Mouse (Mus musculus): ENCODE results near the gene Lcn9.
A peak's percentile ranks its signal among the peaks of the same experiment; 100 is the strongest.
"Not testable (repeated sequence)": the region's sequence is repeated elsewhere in the genome, so short reads cannot be mapped to it uniquely, and the experiment has no call there.

Lcn9 gene

GRCm38 (mm10) chr2:25822806-25823205 is at the start of gene Lcn9:
Gene Lcn9 (plus strand): TSS chr2:25823153.
- no peak for DNase-seq (ENCODE audit: low read depth, low spot score)

- DNase-seq (ENCODE audit: low read depth, low spot score) = no peak
These were observed 49.4 kb upstream of the Lcn9 start for GRCm38 (mm10) chr2:25773507-25773906.

GRCm38 (mm10) chr2:25774640-25775039 is 48.3 kb upstream of the Lcn9 start:
- DNase-seq (ENCODE audit: low read depth, low spot score) = no peak

GRCm38 (mm10) chr2:25775991-25776390 is 47.0 kb upstream of the Lcn9 start:
- no peak for DNase-seq (ENCODE audit: low read depth, low spot score)

GRCm38 (mm10) chr2:25776717-25777116 is 46.2 kb upstream of the Lcn9 start, which contains the start of gene Lcn11:
Gene Lcn11 (plus strand): TSS chr2:25777017.
- DNase-seq (ENCODE audit: low read depth, low spot score) = no peak

GRCm38 (mm10) chr2:25779076-25779475 is 43.9 kb upstream of the Lcn9 start:
- no peak for DNase-seq (ENCODE audit: low read depth, low spot score)

GRCm38 (mm10) chr2:25780921-25781320 is 42.0 kb upstream of the Lcn9 start:
- no peak for DNase-seq (ENCODE audit: low read depth, low spot score)

GRCm38 (mm10) chr2:25781957-25782356 is 41.0 kb upstream of the Lcn9 start, which contains the start of gene Gm13539:
Gene Gm13539 (plus strand): TSS chr2:25782257.
- DNase-seq (ENCODE audit: low read depth, low spot score) = no peak

GRCm38 (mm10) chr2:25785573-25786322 is 37.2 kb upstream of the Lcn9 start:
- no peak for DNase-seq (ENCODE audit: low read depth, low spot score)

- DNase-seq (ENCODE audit: low read depth, low spot score) = no peak
These were observed 33.9 kb upstream of the Lcn9 start for GRCm38 (mm10) chr2:25789092-25789491.

GRCm38 (mm10) chr2:25797635-25798034 is 25.3 kb upstream of the Lcn9 start:
- DNase-seq (ENCODE audit: low read depth, low spot score) = peak; percentile 5

- DNase-seq (ENCODE audit: low read depth, low spot score) = peak; percentile 39
These were observed 24.9 kb upstream of the Lcn9 start for GRCm38 (mm10) chr2:25798065-25798464.

- DNase-seq (ENCODE audit: low read depth, low spot score) = no peak
These were observed 11.2 kb upstream of the Lcn9 start for GRCm38 (mm10) chr2:25811711-25812110.

- DNase-seq (ENCODE audit: low read depth, low spot score) = no peak
These were observed 9.6 kb upstream of the Lcn9 start for GRCm38 (mm10) chr2:25813364-25813763.

- not testable (repeated sequence) for DNase-seq (ENCODE audit: low read depth, low spot score)
These were observed 7.2 kb upstream of the Lcn9 start, which contains the start of gene Glt6d1 for GRCm38 (mm10) chr2:25815748-25816147. Gene Glt6d1 (minus strand): TSS chr2:25815848.

GRCm38 (mm10) chr2:25824751-25825150 is 1.8 kb downstream of the Lcn9 start:
- DNase-seq (ENCODE audit: low read depth, low spot score) = no peak

GRCm38 (mm10) chr2:25828344-25828947 is 5.5 kb downstream of the Lcn9 start:
- DNase-seq (ENCODE audit: low read depth, low spot score) = no peak

- no peak for DNase-seq (ENCODE audit: low read depth, low spot score)
These were observed 7.8 kb downstream of the Lcn9 start for GRCm38 (mm10) chr2:25830786-25831185.

- DNase-seq (ENCODE audit: low read depth, low spot score) = no peak
These were observed 13.3 kb downstream of the Lcn9 start for GRCm38 (mm10) chr2:25836291-25836690.

- peak; percentile 31 for DNase-seq (ENCODE audit: low read depth, low spot score)
These were observed 19.2 kb downstream of the Lcn9 start for GRCm38 (mm10) chr2:25842161-25842560.

- DNase-seq (ENCODE audit: low read depth, low spot score) = no peak
These were observed 19.8 kb downstream of the Lcn9 start for GRCm38 (mm10) chr2:25842758-25843157.

- DNase-seq (ENCODE audit: low read depth, low spot score) = no peak
These were observed 21.1 kb downstream of the Lcn9 start for GRCm38 (mm10) chr2:25844097-25844496.

- no peak for DNase-seq (ENCODE audit: low read depth, low spot score)
These were observed 23.6 kb downstream of the Lcn9 start for GRCm38 (mm10) chr2:25846516-25846915.
